Mouse (Mus musculus) brain, adult 10 weeks (tissue): ENCODE results near the gene Gm14569. TPM values are rescaled to one million over a fixed set of nuclear protein-coding genes. Genes with fewer than 3 reads are reported as not detected.

ENCODE experiments used
- polyA plus RNA-seq: library from polyadenylated mRNA; stranded (reverse); fragments of 350-450 nt; fragmentation: Illumina TruSeq; extraction: RNeasy Lipid Tissue Mini Kit (QIAGEN cat#74804); gene quantifications from one replicate; pipeline ENCODE4 v1.2.3, GENCODE M21; 2015; ENCODE audit warnings: low read depth, low replicate concordance

Gene Gm14569
- polyA plus RNA-seq: 0.80 TPM

DNA sequence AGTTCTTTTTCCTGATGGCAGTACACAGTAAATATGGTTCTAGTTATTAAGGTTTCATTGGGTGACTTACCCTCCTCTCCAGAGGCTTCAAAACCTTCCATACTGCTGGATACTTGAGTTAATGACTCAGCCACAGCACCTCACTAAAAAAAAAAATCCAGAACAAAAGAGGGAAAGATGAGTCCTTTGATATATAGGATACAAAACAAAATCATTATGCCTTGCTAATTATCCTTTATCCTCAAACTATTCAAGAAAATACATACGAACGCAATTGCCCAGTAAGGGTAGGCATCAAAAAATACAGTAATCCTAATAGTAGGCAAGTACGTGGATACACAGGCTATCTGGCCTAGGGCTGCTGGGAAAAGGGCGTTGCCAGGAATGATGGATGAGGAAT lies at the start of gene Gm14569:
TSS of gene Gm14569 (minus strand) at position 101 of the 400 bp plus-strand sequence.

DNA sequence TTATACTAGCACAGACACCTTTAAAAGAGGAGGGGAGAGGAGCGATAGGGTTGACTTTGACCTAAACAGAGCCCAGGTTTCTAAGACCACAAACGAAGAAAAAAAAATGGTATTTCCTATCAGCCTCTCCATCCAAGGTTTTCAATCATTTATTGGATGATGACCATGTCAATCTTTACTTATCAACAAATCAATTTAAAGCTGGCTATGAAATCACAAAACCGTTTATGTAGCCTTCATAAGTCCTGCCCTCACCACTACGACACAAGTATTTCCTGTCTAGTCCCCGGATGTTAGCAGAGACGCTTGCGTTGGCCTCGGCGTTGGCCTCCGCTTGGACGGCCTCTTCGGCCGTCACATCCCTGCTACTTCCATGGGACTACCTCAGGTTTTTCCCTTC lies 90.7 kb downstream of the Gm14569 start, which contains the start of gene Gm6268:
TSS of gene Gm6268 (plus strand) at position 301 of the 400 bp plus-strand sequence.

Other genes with a start within 250 kb of the Gm14569 start
- 6.7 TPM for gene Lonrf3, start 163.5 kb downstream of the Gm14569 start, polyA plus RNA-seq
- not detected for gene Gm6268, start 90.5 kb downstream of the Gm14569 start, polyA plus RNA-seq
- 384 TPM for gene Pgrmc1, start 106.4 kb upstream of the Gm14569 start, polyA plus RNA-seq
- 9.1 TPM for gene Akap17b, start 153.6 kb upstream of the Gm14569 start, polyA plus RNA-seq